ENCODE assay signal across 30 mouse cellular contexts in genomic region chr5:115190081-115190480, GRCm38 (mm10). TPM values are rescaled to one million over a fixed set of nuclear protein-coding genes. Genes with fewer than 3 reads are reported as not detected.
DNase-seq lines count a peak whose midpoint lies in the region; ATAC-seq and TF ChIP-seq lines count a peak whose summit lies in the region.
"Had no signal": no experiment of that assay in that cellular context is flagged by ENCODE, and none has a peak within 500 bp of the region (broad histone marks: within the 10 kb centered on the region; RNA-seq: fewer than 3 reads in every experiment).

No protein-coding gene starts in this region.

- H3K9me3 ChIP-seq in neural tube, embryonic 13.5 days = no peaks in the 10 kb centered on the region
- no peaks in the 10 kb centered on the region for H3K9me3 ChIP-seq in hindbrain, postnatal 0 days (ENCODE audit: low read length)
- H3K9me3 ChIP-seq: embryonic facial prominence, embryonic 10.5 days; embryonic facial prominence, embryonic 13.5 days; forebrain, embryonic 12.5 days; forebrain, embryonic 15.5 days; heart, embryonic 10.5 days had no signal

- no peaks in the 10 kb centered on the region for H3K36me3 ChIP-seq in neural tube, embryonic 13.5 days
- H3K36me3 ChIP-seq in hindbrain, postnatal 0 days (ENCODE audit: insufficient read depth, low read length) = no peaks in the 10 kb centered on the region
- H3K36me3 ChIP-seq: embryonic facial prominence, embryonic 10.5 days; embryonic facial prominence, embryonic 13.5 days; forebrain, embryonic 12.5 days; forebrain, embryonic 15.5 days; G1E; heart, embryonic 10.5 days; heart, embryonic 13.5 days had no signal

- whole genome bisulfite sequencing in neural tube, embryonic 13.5 days = 67% methylated on average over 12 of the region's 12 CpGs
- WGBS in hindbrain, postnatal 0 days = 83% methylated on average over 12 of the region's 12 CpGs

- H3K4me2 ChIP-seq in neural tube, embryonic 13.5 days = peak overlapping the region; percentile 99
- H3K4me2 ChIP-seq in hindbrain, postnatal 0 days (ENCODE audit: low read depth, low read length) = no peak overlapping the region
- H3K4me2 ChIP-seq: embryonic facial prominence, embryonic 13.5 days; forebrain, embryonic 12.5 days; forebrain, embryonic 15.5 days; heart, embryonic 13.5 days; hindbrain, embryonic 14.5 days had no signal

- H3K27me3 ChIP-seq in neural tube, embryonic 13.5 days = peaks cover 24% of the 10 kb centered on the region
- H3K27me3 ChIP-seq in hindbrain, postnatal 0 days (ENCODE audit: insufficient read depth, low read length) = peaks cover 12% of the 10 kb centered on the region; the same call in 1 of the 2 replicates

- TF ChIP-seq CTCF in hindbrain, postnatal 0 days (IDR thresholded peaks at IDR 0.05; ENCODE audit: low read depth) = no peak

- no peak for ATAC-seq in cerebellum, adult (ENCODE audit: insufficient number of reproducible peaks, low FRiP score, low TSS enrichment)
- no peak for ATAC-seq in neural tube, embryonic 13.5 days (ENCODE audit: low read depth)
- no peak for ATAC-seq in hindbrain, postnatal 0 days
- ATAC-seq: forebrain, embryonic 15.5 days; intestine, postnatal 0 days; Patski had no signal

- peak; percentile 79 for DNase-seq in adrenal gland, adult 2 months
- DNase-seq in adrenal gland, postnatal 4 days (ENCODE audit: low spot score in 2 of 2) = no peak
- peak; percentile 41 for DNase-seq in cerebellum, adult 11-12 months
- peak; percentile 68 to 70 for DNase-seq in adrenal gland, postnatal 36 days
- no peak for DNase-seq in yolk sac, embryonic 10.5 days (ENCODE audit: low spot score)
- DNase-seq in hindbrain, postnatal 0 days (ENCODE audit: low spot score) = no peak
- DNase-seq: B cell, adult 2 months; cerebellum, adult 11 months; cerebellum, adult 8-10 months; cerebellum, postnatal 14 days; embryo, embryonic 11 days; gastrocnemius, postnatal 25 days; heart, adult 2 months; heart, postnatal 14 days; heart, postnatal 4 days; kidney, adult 2 months had no signal

- H3K9ac ChIP-seq in neural tube, embryonic 13.5 days = no peak overlapping the region
- H3K9ac ChIP-seq in hindbrain, postnatal 0 days (replicated peaks; ENCODE audit: low read length) = no peak overlapping the region
- H3K9ac ChIP-seq: embryonic facial prominence, embryonic 13.5 days; forebrain, embryonic 12.5 days; forebrain, embryonic 15.5 days; heart, embryonic 13.5 days; hindbrain, embryonic 14.5 days had no signal

- H3K4me1 ChIP-seq in neural tube, embryonic 13.5 days (replicated peaks) = peaks cover 75% of the 10 kb centered on the region
- peaks cover 25% of the 10 kb centered on the region for H3K4me1 ChIP-seq in hindbrain, postnatal 0 days (ENCODE audit: insufficient read depth, low read length)

- H3K27ac ChIP-seq in neural tube, embryonic 13.5 days (replicated peaks) = no peak overlapping the region
- H3K27ac ChIP-seq in hindbrain, postnatal 0 days = no peak overlapping the region
- H3K27ac ChIP-seq: embryonic facial prominence, embryonic 10.5 days; embryonic facial prominence, embryonic 13.5 days; forebrain, embryonic 12.5 days; forebrain, embryonic 15.5 days; heart, adult 2 months; heart, embryonic 10.5 days; heart, embryonic 13.5 days; hindbrain, embryonic 14.5 days had no signal

- no peak overlapping the region for H3K4me3 ChIP-seq in neural tube, embryonic 13.5 days
- H3K4me3 ChIP-seq in hindbrain, postnatal 0 days (ENCODE audit: low read length) = no peak overlapping the region
- H3K4me3 ChIP-seq: embryonic facial prominence, embryonic 10.5 days; embryonic facial prominence, embryonic 13.5 days; erythroblast, embryonic 14.5 days; forebrain, embryonic 12.5 days; forebrain, embryonic 15.5 days; heart, adult 2 months; heart, embryonic 10.5 days; heart, embryonic 13.5 days had no signal

RNA-seq across cellular contexts. Expression of gene Cabp1, which starts 4.1 kb away (rescaled TPM):
- 10 to 100 TPM; 37.7 to 57.1 TPM for total RNA-seq in adrenal gland, adult 2 months (2021)
- polyA plus RNA-seq in adrenal gland, adult 2 months (2012; rRNA removed) = 45.7 and 61.7 TPM in 2 replicates
- 1 to 10 TPM; 4.5 to 5.0 TPM for total RNA-seq in adrenal gland, postnatal 4 days (2021)
- total RNA-seq in adrenal gland, postnatal 36 days (2021) = 10 to 100 TPM; 34.8 to 42.3 TPM
- 24.3 and 27.7 TPM in 2 replicates for polyA plus RNA-seq in neural tube, embryonic 13.5 days (2015; fragmentation: Nextera tagmentation; extraction: Ambion mirVana)
- total RNA-seq in hindbrain, postnatal 0 days (2014; rRNA removed) = 21.4 and 34.6 TPM in 2 replicates
- 20.9 and 23.6 TPM in 2 replicates for polyA plus RNA-seq in hindbrain, postnatal 0 days (2015; fragmentation: Nextera tagmentation; extraction: Ambion mirVana)
- total RNA-seq: common myeloid progenitor, adult 5-6 weeks had no signal
- polyA plus RNA-seq: erythroblast, embryonic 14.5 days; G1E had no signal

RNA-seq across cellular contexts. Expression of gene Mlec, which starts 32.1 kb away (rescaled TPM):
- total RNA-seq in adrenal gland, adult 2 months (2021) = 100 to 1,000 TPM; 165 to 185 TPM
- 74.7 and 96.9 TPM in 2 replicates for polyA plus RNA-seq in adrenal gland, adult 2 months (2012; rRNA removed)
- total RNA-seq in adrenal gland, postnatal 4 days (2021) = 100 to 1,000 TPM; 208 to 242 TPM
- 100 to 1,000 TPM; 184 to 197 TPM for total RNA-seq in adrenal gland, postnatal 36 days (2021)
- polyA plus RNA-seq in neural tube, embryonic 13.5 days (2015; fragmentation: Nextera tagmentation; extraction: Ambion mirVana) = 32.1 and 33.5 TPM in 2 replicates
- total RNA-seq in hindbrain, postnatal 0 days (2014; rRNA removed) = 65.5 and 80.9 TPM in 2 replicates
- 15.5 and 20.6 TPM in 2 replicates for polyA plus RNA-seq in hindbrain, postnatal 0 days (2015; fragmentation: Nextera tagmentation; extraction: Ambion mirVana)

RNA-seq across cellular contexts. Expression of gene Pop5, which starts 45.6 kb away (rescaled TPM):
- total RNA-seq in adrenal gland, adult 2 months (2021) = 10 to 100 TPM; 53.1 to 84.0 TPM
- polyA plus RNA-seq in adrenal gland, adult 2 months (2012; rRNA removed) = 194 and 250 TPM in 2 replicates
- total RNA-seq in adrenal gland, postnatal 4 days (2021) = 10 to 100 TPM; 45.9 to 46.8 TPM
- total RNA-seq in adrenal gland, postnatal 36 days (2021) = 10 to 100 TPM; 76.3 to 85.9 TPM
- polyA plus RNA-seq in neural tube, embryonic 13.5 days (2015; fragmentation: Nextera tagmentation; extraction: Ambion mirVana) = 123 and 138 TPM in 2 replicates
- total RNA-seq in hindbrain, postnatal 0 days (2014; rRNA removed) = 28.8 and 55.6 TPM in 2 replicates
- 99.1 and 99.3 TPM in 2 replicates for polyA plus RNA-seq in hindbrain, postnatal 0 days (2015; fragmentation: Nextera tagmentation; extraction: Ambion mirVana)

RNA-seq across cellular contexts. Expression of gene Unc119b, which starts 55.3 kb away (rescaled TPM):
- total RNA-seq in adrenal gland, adult 2 months (2021) = 10 to 100 TPM; 32.0 to 44.8 TPM
- 37.5 and 39.2 TPM in 2 replicates for polyA plus RNA-seq in adrenal gland, adult 2 months (2012; rRNA removed)
- 10 to 100 TPM; 35.1 to 39.1 TPM for total RNA-seq in adrenal gland, postnatal 4 days (2021)
- total RNA-seq in adrenal gland, postnatal 36 days (2021) = 10 to 100 TPM; 38.9 to 45.3 TPM
- polyA plus RNA-seq in neural tube, embryonic 13.5 days (2015; fragmentation: Nextera tagmentation; extraction: Ambion mirVana) = 37.2 and 39.3 TPM in 2 replicates
- total RNA-seq in hindbrain, postnatal 0 days (2014; rRNA removed) = 27.0 and 32.1 TPM in 2 replicates
- 22.5 and 23.4 TPM in 2 replicates for polyA plus RNA-seq in hindbrain, postnatal 0 days (2015; fragmentation: Nextera tagmentation; extraction: Ambion mirVana)

Comparison
In these comparisons a context has a peak if more than half of its experiments do, and no peak if none do; other contexts are left out.
1. DNase-seq: peak in adrenal gland, adult 2 months (single experiment), cerebellum, adult 11-12 months (single experiment) and adrenal gland, postnatal 36 days (2 of 2); none in adrenal gland, postnatal 4 days (0 of 2), yolk sac, embryonic 10.5 days (single experiment) and hindbrain, postnatal 0 days (single experiment).